Comparison of ENCODE assay signal across 8 mouse cellular contexts in genomic region chr17:87530818-87531410, GRCm38 (mm10).
DNase-seq lines count a peak whose midpoint lies in the region; ATAC-seq and TF ChIP-seq lines count a peak whose summit lies in the region.

No protein-coding gene starts in this region.

- H3K9me3 ChIP-seq in embryonic facial prominence, embryonic 15.5 days (replicated peaks), result no peaks in the 10 kb centered on the region
- no peaks in the 10 kb centered on the region for H3K9me3 ChIP-seq in hindbrain, postnatal 0 days (ENCODE audit: low read length)
- H3K9me3 ChIP-seq in midbrain, embryonic 15.5 days, result no peaks in the 10 kb centered on the region

- H3K4me3 ChIP-seq in embryonic facial prominence, embryonic 15.5 days (replicated peaks), result peak overlapping the region; percentile 47
- H3K4me3 ChIP-seq in hindbrain, postnatal 0 days (ENCODE audit: low read length), result peak overlapping the region; percentile 42
- H3K4me3 ChIP-seq in midbrain, embryonic 15.5 days, result peak overlapping the region; percentile 44

- peaks cover 25% of the 10 kb centered on the region for H3K4me1 ChIP-seq in embryonic facial prominence, embryonic 15.5 days
- H3K4me1 ChIP-seq in hindbrain, postnatal 0 days (ENCODE audit: insufficient read depth, low read length), result 0 out of 2 replicates have a peak, but pooled peaks cover 19% of the 10 kb centered on the region
- H3K4me1 ChIP-seq in midbrain, embryonic 15.5 days, result peaks cover 28% of the 10 kb centered on the region

- H3K9ac ChIP-seq in embryonic facial prominence, embryonic 15.5 days, result no peak overlapping the region
- H3K9ac ChIP-seq in hindbrain, postnatal 0 days (replicated peaks; ENCODE audit: low read length), result peak overlapping the region; percentile 43
- peak overlapping the region; percentile 23 for H3K9ac ChIP-seq in midbrain, embryonic 15.5 days

- ATAC-seq in embryonic facial prominence, embryonic 15.5 days (ENCODE audit: insufficient number of reproducible peaks, low FRiP score, low TSS enrichment, low read depth), result no peak
- ATAC-seq in hindbrain, postnatal 0 days, result peak; percentile 54
- peak; percentile 59 for ATAC-seq in midbrain, embryonic 15.5 days (replicated peaks)
- ATAC-seq in erythroid progenitor cell, adult 5-6 weeks (replicated peaks; ENCODE audit: low FRiP score, poor library complexity, severe bottlenecking), result no peak

- H3K27me3 ChIP-seq in embryonic facial prominence, embryonic 15.5 days, result no peaks in the 10 kb centered on the region
- H3K27me3 ChIP-seq in hindbrain, postnatal 0 days (ENCODE audit: insufficient read depth, low read length), result no peaks in the 10 kb centered on the region
- H3K27me3 ChIP-seq in midbrain, embryonic 15.5 days (replicated peaks), result no peaks in the 10 kb centered on the region

- H3K4me2 ChIP-seq in embryonic facial prominence, embryonic 15.5 days (replicated peaks), result peak overlapping the region; percentile 69
- H3K4me2 ChIP-seq in hindbrain, postnatal 0 days (ENCODE audit: low read depth, low read length), result peak overlapping the region; percentile 66
- peak overlapping the region; percentile 71 for H3K4me2 ChIP-seq in midbrain, embryonic 15.5 days

- TF ChIP-seq CTCF in hindbrain, postnatal 0 days (IDR thresholded peaks at IDR 0.05; ENCODE audit: low read depth), result no peak

- H3K27ac ChIP-seq in embryonic facial prominence, embryonic 15.5 days (replicated peaks), result peak overlapping the region; percentile 58; the same call in 1 of the 2 replicates
- peak overlapping the region; percentile 15; the same call in 1 of the 2 replicates for H3K27ac ChIP-seq in hindbrain, postnatal 0 days
- peak overlapping the region; percentile 46; the same call in 1 of the 2 replicates for H3K27ac ChIP-seq in midbrain, embryonic 15.5 days

- DNase-seq in left cerebral cortex, adult 18-20 months (ENCODE audit: low spot score in 2 of 2), result peak; percentile 12 to 17
- DNase-seq in left cerebral cortex, adult 9 months (ENCODE audit: low spot score in 2 of 2), result no peak
- no peak for DNase-seq in hindbrain, postnatal 0 days (ENCODE audit: low spot score)
- DNase-seq in urinary bladder, postnatal 10 days (ENCODE audit: low spot score), result no peak
- DNase-seq in cerebellum, adult 11-12 months, result no peak

- 5% methylated on average over 17 of the region's 17 CpGs for WGBS in embryonic facial prominence, embryonic 15.5 days
- WGBS in hindbrain, postnatal 0 days, result 4% methylated on average over 17 of the region's 17 CpGs
- WGBS in midbrain, embryonic 15.5 days, result 1% methylated on average over 17 of the region's 17 CpGs

- no peaks in the 10 kb centered on the region for H3K36me3 ChIP-seq in embryonic facial prominence, embryonic 15.5 days
- H3K36me3 ChIP-seq in hindbrain, postnatal 0 days (ENCODE audit: insufficient read depth, low read length), result no peaks in the 10 kb centered on the region
- H3K36me3 ChIP-seq in midbrain, embryonic 15.5 days (replicated peaks), result no peaks in the 10 kb centered on the region

Comparison
In these comparisons a context has a peak if more than half of its experiments do, and no peak if none do; other contexts are left out.
1. DNase-seq: peak in left cerebral cortex, adult 18-20 months (2 of 2); none in left cerebral cortex, adult 9 months (0 of 2), hindbrain, postnatal 0 days (single experiment), urinary bladder, postnatal 10 days (single experiment) and cerebellum, adult 11-12 months (single experiment).
2. ATAC-seq: peak in hindbrain, postnatal 0 days (single experiment) and midbrain, embryonic 15.5 days (single experiment); none in embryonic facial prominence, embryonic 15.5 days (single experiment) and erythroid progenitor cell, adult 5-6 weeks (single experiment).
3. Peak in every context shown above with its lines, with median percentiles within 50 percentile points of each other: H3K27ac ChIP-seq, H3K4me2 ChIP-seq and H3K4me3 ChIP-seq.